ENCODE assay signal across 14 mouse cellular contexts in the genomic region with DNA sequence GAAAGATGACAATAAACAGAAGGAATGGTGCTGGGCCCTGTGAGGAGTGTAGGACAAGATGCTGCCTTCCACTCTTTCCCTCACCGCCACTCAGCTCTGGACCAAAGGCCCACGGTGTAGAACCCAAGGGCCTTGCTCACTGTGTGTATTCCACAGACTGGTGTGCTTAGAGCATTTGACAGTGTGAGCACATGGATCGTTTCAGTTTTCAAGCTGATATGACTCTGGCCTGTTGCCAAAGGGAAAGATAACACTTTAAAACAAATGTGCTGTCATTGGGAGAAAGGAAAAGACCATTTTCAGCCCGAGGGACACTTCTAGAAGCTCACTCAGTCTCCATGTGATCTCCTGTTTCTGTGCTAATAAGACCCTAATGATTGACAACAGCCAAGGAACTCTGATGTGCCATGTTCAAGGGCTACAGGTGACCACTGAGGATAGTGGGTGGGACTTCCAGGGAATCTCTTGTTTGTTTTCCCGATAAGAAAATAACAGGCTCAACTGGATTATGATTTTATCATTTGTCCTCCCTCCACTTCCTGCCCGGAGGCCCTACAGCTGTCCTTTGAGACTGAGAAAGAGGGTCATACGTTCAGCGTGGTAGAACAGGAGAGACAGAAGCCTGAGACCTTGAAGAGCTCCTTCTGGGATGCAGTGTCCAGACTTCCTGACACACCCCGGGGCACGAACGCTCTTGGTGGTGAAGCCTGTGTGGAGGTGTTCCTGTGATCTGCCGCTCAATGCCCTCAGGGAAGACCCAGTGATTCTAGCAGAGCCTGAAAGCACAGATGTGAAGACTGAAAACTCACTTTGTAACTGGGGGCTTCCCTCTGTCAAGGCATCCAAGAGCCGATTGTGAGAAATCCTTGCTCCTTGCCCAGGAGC.
DNase-seq lines count a peak whose midpoint lies in the region; ATAC-seq and TF ChIP-seq lines count a peak whose summit lies in the region.
"Had no signal": no experiment of that assay in that cellular context is flagged by ENCODE, and none has a peak within 500 bp of the region (broad histone marks: within the 10 kb centered on the region; RNA-seq: fewer than 3 reads in every experiment).

No protein-coding gene starts in this region.

- H3K4me1 ChIP-seq in lung, embryonic 14.5 days (ENCODE audit: insufficient read depth), result 0 out of 2 replicates have a peak, but pooled peaks cover 6% of the 10 kb centered on the region
- peaks cover 7% of the 10 kb centered on the region; the same call in 1 of the 2 replicates for H3K4me1 ChIP-seq in kidney, embryonic 14.5 days (ENCODE audit: control insufficient read depth, insufficient read depth, low read length)
- H3K4me1 ChIP-seq in stomach, embryonic 16.5 days (ENCODE audit: control insufficient read depth, insufficient read depth, low read length), result peaks cover 12% of the 10 kb centered on the region
- H3K4me1 ChIP-seq in cerebellum, adult 2 months (ENCODE audit: control insufficient read depth, insufficient read depth, low read length), result no peaks in the 10 kb centered on the region
- H3K4me1 ChIP-seq: forebrain, embryonic 15.5 days; neural tube, embryonic 15.5 days had no signal

- no peak overlapping the region for H3K4me3 ChIP-seq in lung, embryonic 14.5 days (ENCODE audit: low read depth, low read length)
- no peak overlapping the region for H3K4me3 ChIP-seq in kidney, embryonic 14.5 days (ENCODE audit: low read length)
- H3K4me3 ChIP-seq in stomach, embryonic 16.5 days (replicated peaks; ENCODE audit: low read length), result no peak overlapping the region
- no peak overlapping the region for H3K4me3 ChIP-seq in cerebellum, adult 2 months (replicated peaks; ENCODE audit: insufficient read depth, low read depth, low read length)
- H3K4me3 ChIP-seq: forebrain, embryonic 15.5 days; limb, embryonic 12.5 days; neural tube, embryonic 15.5 days had no signal

- H3K27me3 ChIP-seq in lung, embryonic 14.5 days (ENCODE audit: insufficient read depth, low read length), result no peaks in the 10 kb centered on the region
- H3K27me3 ChIP-seq in kidney, embryonic 14.5 days (ENCODE audit: control insufficient read depth, insufficient read depth, low read length), result no peaks in the 10 kb centered on the region
- H3K27me3 ChIP-seq in stomach, embryonic 16.5 days (ENCODE audit: control insufficient read depth, insufficient read depth, low read length), result no peaks in the 10 kb centered on the region; the same call in 1 of the 2 replicates
- H3K27me3 ChIP-seq in cerebellum, adult 2 months (ENCODE audit: control insufficient read depth, insufficient read depth, low read length), result no peaks in the 10 kb centered on the region; the same call in 1 of the 2 replicates
- H3K27me3 ChIP-seq: forebrain, embryonic 15.5 days; limb, embryonic 12.5 days; neural tube, embryonic 15.5 days had no signal

- H3K4me2 ChIP-seq in lung, embryonic 14.5 days, result no peak overlapping the region
- H3K4me2 ChIP-seq in kidney, embryonic 14.5 days (replicated peaks; ENCODE audit: low read depth, low read length), result no peak overlapping the region
- H3K4me2 ChIP-seq in stomach, embryonic 16.5 days (ENCODE audit: low read depth, low read length), result no peak overlapping the region
- H3K4me2 ChIP-seq: forebrain, embryonic 15.5 days; limb, embryonic 12.5 days; neural tube, embryonic 15.5 days had no signal

- H3K9ac ChIP-seq in lung, embryonic 14.5 days, result no peak overlapping the region
- H3K9ac ChIP-seq in kidney, embryonic 14.5 days (ENCODE audit: low read depth, low read length), result no peak overlapping the region
- H3K9ac ChIP-seq in stomach, embryonic 16.5 days (ENCODE audit: low read length), result no peak overlapping the region
- H3K9ac ChIP-seq: forebrain, embryonic 15.5 days; limb, embryonic 12.5 days; neural tube, embryonic 15.5 days had no signal

- ATAC-seq in lung, embryonic 14.5 days (ENCODE audit: insufficient read depth), result peak; percentile 87
- ATAC-seq in kidney, embryonic 14.5 days (ENCODE audit: low FRiP score, low TSS enrichment), result peak; percentile 71; the same call in 1 of the 2 replicates
- peak; percentile 54; the same call in 1 of the 2 replicates for ATAC-seq in stomach, embryonic 16.5 days (ENCODE audit: insufficient read depth, low FRiP score)
- ATAC-seq: forebrain, embryonic 15.5 days had no signal

- 34% methylated on average over 13 of the region's 13 CpGs for WGBS in lung, embryonic 14.5 days
- WGBS in kidney, embryonic 14.5 days, result 56% methylated on average over 13 of the region's 13 CpGs
- WGBS in stomach, embryonic 16.5 days, result 44% methylated on average over 13 of the region's 13 CpGs
- 78% methylated on average over 13 of the region's 13 CpGs for WGBS in cerebellum, adult 2 months

- DNase-seq in adrenal gland, adult 2 months, result peak; percentile 13
- DNase-seq in adrenal gland, postnatal 14 days, result no peak
- DNase-seq in lung, embryonic 14.5 days, result peak; percentile 78
- DNase-seq in lung, postnatal 25 days (ENCODE audit: low spot score), result no peak
- no peak for DNase-seq in right cerebral cortex, postnatal 25 days
- no peak for DNase-seq in cerebellum, adult 2 months
- DNase-seq: cerebellum, postnatal 36 days; gastrocnemius, postnatal 25 days; lung, postnatal 4 days had no signal

- H3K27ac ChIP-seq in lung, embryonic 14.5 days (ENCODE audit: low read depth), result peak overlapping the region; percentile 54; the same call in 1 of the 2 replicates
- H3K27ac ChIP-seq in kidney, embryonic 14.5 days (ENCODE audit: low read depth, low read length), result peak overlapping the region; percentile 65
- H3K27ac ChIP-seq in stomach, embryonic 16.5 days (ENCODE audit: low read length), result no peak overlapping the region
- no peak overlapping the region for H3K27ac ChIP-seq in cerebellum, adult 2 months (ENCODE audit: insufficient read depth, low read length)
- H3K27ac ChIP-seq: forebrain, embryonic 15.5 days; limb, embryonic 12.5 days; neural tube, embryonic 15.5 days had no signal

- TF ChIP-seq CTCF in lung, embryonic 14.5 days (IDR thresholded peaks at IDR 0.05; ENCODE audit: low read depth), result no peak
- no peak for TF ChIP-seq CTCF in cerebellum, adult 2 months (IDR thresholded peaks at IDR 0.05; ENCODE audit: borderline replicate concordance, insufficient read depth, low read depth, low read length)

- H3K36me3 ChIP-seq in lung, embryonic 14.5 days (ENCODE audit: insufficient read depth), result no peaks in the 10 kb centered on the region
- H3K36me3 ChIP-seq in kidney, embryonic 14.5 days (ENCODE audit: control insufficient read depth, insufficient read depth, low read length), result no peaks in the 10 kb centered on the region
- H3K36me3 ChIP-seq in stomach, embryonic 16.5 days (ENCODE audit: control insufficient read depth, insufficient read depth, low read length), result no peaks in the 10 kb centered on the region
- H3K36me3 ChIP-seq: forebrain, embryonic 15.5 days; limb, embryonic 12.5 days; neural tube, embryonic 15.5 days had no signal

- no peaks in the 10 kb centered on the region for H3K9me3 ChIP-seq in lung, embryonic 14.5 days (ENCODE audit: low read depth, low read length)
- H3K9me3 ChIP-seq in kidney, embryonic 14.5 days (ENCODE audit: control insufficient read depth, low read length), result no peaks in the 10 kb centered on the region
- H3K9me3 ChIP-seq in stomach, embryonic 16.5 days (replicated peaks; ENCODE audit: control insufficient read depth, low read length), result no peaks in the 10 kb centered on the region
- H3K9me3 ChIP-seq: forebrain, embryonic 15.5 days; limb, embryonic 12.5 days; neural tube, embryonic 15.5 days had no signal

- no peak for TF ChIP-seq POLR2A in cerebellum, adult 2 months (IDR thresholded peaks at IDR 0.05; ENCODE audit: borderline replicate concordance, insufficient read depth, low read length)

Comparison
In these comparisons a context has a peak if more than half of its experiments do, and no peak if none do; other contexts are left out.
1. DNase-seq: peak in adrenal gland, adult 2 months (single experiment) and lung, embryonic 14.5 days (single experiment); none in adrenal gland, postnatal 14 days (single experiment), lung, postnatal 25 days (single experiment), right cerebral cortex, postnatal 25 days (single experiment) and cerebellum, adult 2 months (0 of 2).
2. H3K27ac ChIP-seq: peak in lung, embryonic 14.5 days (single experiment) and kidney, embryonic 14.5 days (single experiment); none in stomach, embryonic 16.5 days (single experiment) and cerebellum, adult 2 months (single experiment).
3. Peak in every context shown above with its lines, with median percentiles within 50 percentile points of each other: ATAC-seq.